Mouse (Mus musculus): ENCODE measurements around the gene Agrn. TPM values are rescaled to one million over a fixed set of nuclear protein-coding genes. Genes with fewer than 3 reads are reported as not detected.
A peak's percentile ranks its signal among the peaks of the same experiment; 100 is the strongest.
"Not testable (repeated sequence)": the region's sequence is repeated elsewhere in the genome, so short reads cannot be mapped to it uniquely, and the experiment has no call there.

The Agrn gene
- polyA plus RNA-seq, 1 experiment from 2014 or later: 155 TPM

- WGBS: 86% methylated on average over 7 of the region's 7 CpGs
- Histone ChIP-seq H3K4me2 (replicated peaks) (peak overlapping the region; percentile 77), H3K4me1 (peaks cover 86% of the 10 kb centered on the region), H3K27me3 (no peaks in the 10 kb centered on the region), H3K36me3 (peaks cover 38% of the 10 kb centered on the region), H3K9me3 (no peaks in the 10 kb centered on the region), H3K27ac (replicated peaks) (peak overlapping the region; percentile 94), H3K4me3 (peak overlapping the region; percentile 57), H3K9ac (replicated peaks) (peak overlapping the region; percentile 90)
- ATAC-seq (ENCODE audit: low FRiP score, low read depth): peak; percentile 16; the same call in 1 of the 2 replicates
Observed at GRCm38 (mm10) chr4:156184291-156184954, 12.9 kb downstream of the Agrn start.

- Histone ChIP-seq H3K4me1 (peaks cover 79% of the 10 kb centered on the region), H3K27me3 (no peaks in the 10 kb centered on the region), H3K27ac (replicated peaks) (no peak overlapping the region), H3K9ac (replicated peaks) (peak overlapping the region; percentile 37), H3K4me3 (peak overlapping the region; percentile 57), H3K36me3 (peaks cover 45% of the 10 kb centered on the region), H3K9me3 (no peaks in the 10 kb centered on the region), H3K4me2 (replicated peaks) (peak overlapping the region; percentile 77)
- ATAC-seq (ENCODE audit: low FRiP score, low read depth): no peak
- 86% methylated on average over 5 of the region's 5 CpGs for WGBS
Observed at GRCm38 (mm10) chr4:156183747-156184146, 13.5 kb downstream of the Agrn start.

DNA sequence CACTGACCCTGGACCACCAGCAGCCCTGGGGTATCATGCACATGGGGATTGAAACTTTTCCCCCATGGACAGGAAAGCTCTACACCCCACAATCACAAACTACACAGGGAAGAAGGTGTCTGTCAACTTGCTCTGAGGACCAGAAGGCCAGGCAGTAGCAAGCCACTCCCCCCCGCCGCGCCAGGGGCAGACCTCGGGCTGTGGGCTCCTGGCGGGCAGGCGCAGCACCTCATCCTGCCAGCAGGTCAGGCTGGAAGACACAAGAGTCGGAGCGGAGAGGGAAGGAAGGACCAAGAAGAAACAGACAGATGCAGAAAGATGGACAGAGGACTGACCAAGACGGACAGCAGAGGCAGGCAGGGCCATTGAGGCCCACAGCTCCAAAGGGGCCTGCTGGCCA, 19.7 kb downstream of the Agrn start:
- H3K36me3 ChIP-seq: peaks cover 87% of the 10 kb centered on the region
- no peak overlapping the region for H3K27ac ChIP-seq (replicated peaks)
- no peak overlapping the region for H3K4me3 ChIP-seq
- peaks cover 24% of the 10 kb centered on the region for H3K4me1 ChIP-seq
- H3K4me2 ChIP-seq (replicated peaks): no peak overlapping the region
- WGBS: 95% methylated on average over 9 of the region's 9 CpGs
- no peak overlapping the region for H3K9ac ChIP-seq (replicated peaks)
- H3K9me3 ChIP-seq: no peaks in the 10 kb centered on the region
- no peak for ATAC-seq (ENCODE audit: low FRiP score, low read depth)
- no peaks in the 10 kb centered on the region for H3K27me3 ChIP-seq

DNA sequence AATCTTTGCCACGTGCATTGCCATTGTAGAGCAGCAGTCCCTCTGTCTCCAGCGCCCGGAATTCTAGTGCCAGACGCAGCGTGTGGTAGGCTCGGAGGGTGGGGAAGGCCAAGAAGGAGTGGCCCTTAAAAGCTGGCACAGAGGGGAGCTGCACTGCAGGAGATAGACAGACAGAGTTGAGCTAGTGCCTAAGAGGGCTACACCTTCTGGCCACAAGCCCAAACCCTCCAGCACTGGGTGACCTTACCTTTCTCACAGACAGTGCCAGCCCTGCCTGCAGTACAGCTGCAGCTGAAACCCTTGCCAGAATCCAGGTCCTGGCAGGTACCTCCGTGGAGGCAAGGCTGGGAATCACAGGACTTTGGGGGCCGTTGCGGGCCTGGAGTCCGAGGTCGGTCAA, 25.5 kb downstream of the Agrn start:
- no peak for ATAC-seq (ENCODE audit: low FRiP score, low read depth)
- Histone ChIP-seq H3K4me2 (replicated peaks) (no peak overlapping the region), H3K4me3 (no peak overlapping the region), H3K27me3 (no peaks in the 10 kb centered on the region), H3K9me3 (no peaks in the 10 kb centered on the region), H3K27ac (replicated peaks) (no peak overlapping the region), H3K4me1 (no peaks in the 10 kb centered on the region), H3K36me3 (peaks cover 100% of the 10 kb centered on the region), H3K9ac (replicated peaks) (no peak overlapping the region)
- 98% methylated on average over 11 of the region's 11 CpGs for WGBS

GRCm38 (mm10) chr4:156169129-156169528, 28.2 kb downstream of the Agrn start:
- Histone ChIP-seq H3K9ac (replicated peaks) (no peak overlapping the region), H3K4me3 (no peak overlapping the region), H3K4me2 (replicated peaks) (no peak overlapping the region), H3K4me1 (no peaks in the 10 kb centered on the region), H3K27ac (replicated peaks) (no peak overlapping the region), H3K36me3 (peaks cover 100% of the 10 kb centered on the region), H3K27me3 (no peaks in the 10 kb centered on the region), H3K9me3 (no peaks in the 10 kb centered on the region)
- WGBS: 96% methylated on average over 10 of the region's 10 CpGs
- no peak for ATAC-seq (ENCODE audit: low FRiP score, low read depth)

DNA sequence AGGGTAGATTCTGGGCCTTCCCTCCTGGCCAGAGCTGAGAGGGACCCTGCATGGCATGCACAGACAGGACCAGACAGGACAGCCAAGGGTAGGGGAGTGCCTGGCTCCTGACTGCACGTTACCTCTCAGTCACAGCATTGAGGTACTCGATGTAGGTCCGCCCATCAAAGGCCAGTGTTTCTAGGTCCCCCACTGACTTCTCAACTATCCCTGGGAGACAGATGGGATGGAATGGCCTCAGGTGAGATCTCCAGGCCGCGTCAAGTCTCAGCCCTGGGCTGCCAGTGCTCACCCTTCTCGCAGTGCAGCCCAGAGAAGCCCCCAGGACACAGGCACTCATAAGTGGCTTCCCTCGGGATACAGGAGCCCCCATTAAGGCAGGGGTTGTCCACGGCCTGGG, 28.7 kb downstream of the Agrn start:
- WGBS: 91% methylated on average over 8 of the region's 8 CpGs
- no peaks in the 10 kb centered on the region for H3K4me1 ChIP-seq
- H3K27ac ChIP-seq (replicated peaks): no peak overlapping the region
- H3K9me3 ChIP-seq: no peaks in the 10 kb centered on the region
- no peak for ATAC-seq (ENCODE audit: low FRiP score, low read depth)
- H3K4me3 ChIP-seq: no peak overlapping the region
- no peak overlapping the region for H3K4me2 ChIP-seq (replicated peaks)
- peaks cover 100% of the 10 kb centered on the region for H3K36me3 ChIP-seq
- no peaks in the 10 kb centered on the region for H3K27me3 ChIP-seq
- no peak overlapping the region for H3K9ac ChIP-seq (replicated peaks)

GRCm38 (mm10) chr4:156166477-156166876, 30.8 kb downstream of the Agrn start:
- no peak overlapping the region for H3K4me3 ChIP-seq
- no peak overlapping the region for H3K27ac ChIP-seq (replicated peaks)
- H3K9ac ChIP-seq (replicated peaks): no peak overlapping the region
- no peak for ATAC-seq (ENCODE audit: low FRiP score, low read depth)
- no peaks in the 10 kb centered on the region for H3K4me1 ChIP-seq
- H3K4me2 ChIP-seq (replicated peaks): no peak overlapping the region
- H3K9me3 ChIP-seq: 0 out of 2 replicates have a peak, but pooled peaks cover 3% of the 10 kb centered on the region
- no peaks in the 10 kb centered on the region for H3K27me3 ChIP-seq
- peaks cover 97% of the 10 kb centered on the region for H3K36me3 ChIP-seq
- WGBS: 93% methylated on average over 9 of the region's 9 CpGs

DNA sequence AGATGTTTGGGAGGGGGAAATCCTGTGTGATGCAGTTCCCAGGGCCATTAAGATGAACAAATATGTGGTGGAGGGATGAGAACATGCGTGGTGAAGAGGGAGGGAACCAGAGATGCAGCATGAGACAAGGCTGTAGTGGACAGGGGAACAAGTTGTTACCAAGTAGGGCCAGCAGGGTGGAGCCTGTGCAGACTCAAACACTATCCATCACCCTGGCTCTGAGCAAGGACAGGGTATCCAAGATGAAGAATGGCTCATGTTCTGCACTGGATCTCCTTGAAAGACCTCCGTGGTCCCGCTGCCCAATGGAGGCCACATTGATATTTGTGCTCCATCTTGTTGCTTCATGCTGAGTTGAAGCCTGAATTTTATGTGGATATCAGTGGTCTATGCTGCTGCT, 42.5 kb downstream of the Agrn start:
- H3K9ac ChIP-seq (replicated peaks): no peak overlapping the region
- H3K27me3 ChIP-seq: no peaks in the 10 kb centered on the region
- peaks cover 16% of the 10 kb centered on the region for H3K9me3 ChIP-seq
- H3K36me3 ChIP-seq: no peaks in the 10 kb centered on the region
- H3K4me3 ChIP-seq: no peak overlapping the region
- H3K4me1 ChIP-seq: no peaks in the 10 kb centered on the region
- 96% methylated on average over 3 of the region's 3 CpGs for WGBS
- no peak overlapping the region for H3K27ac ChIP-seq (replicated peaks)
- ATAC-seq (ENCODE audit: low FRiP score, low read depth): no peak
- H3K4me2 ChIP-seq (replicated peaks): no peak overlapping the region

- H3K4me3 ChIP-seq; H3K36me3 ChIP-seq; H3K27ac ChIP-seq (replicated peaks); H3K4me1 ChIP-seq; H3K4me2 ChIP-seq (replicated peaks); ATAC-seq (ENCODE audit: low FRiP score, low read depth); H3K9ac ChIP-seq (replicated peaks); H3K9me3 ChIP-seq; H3K27me3 ChIP-seq: not testable (repeated sequence)
- WGBS: 93% methylated on average over 10 of the region's 10 CpGs
Observed at GRCm38 (mm10) chr4:156150887-156151286, 46.4 kb downstream of the Agrn start.

DNA sequence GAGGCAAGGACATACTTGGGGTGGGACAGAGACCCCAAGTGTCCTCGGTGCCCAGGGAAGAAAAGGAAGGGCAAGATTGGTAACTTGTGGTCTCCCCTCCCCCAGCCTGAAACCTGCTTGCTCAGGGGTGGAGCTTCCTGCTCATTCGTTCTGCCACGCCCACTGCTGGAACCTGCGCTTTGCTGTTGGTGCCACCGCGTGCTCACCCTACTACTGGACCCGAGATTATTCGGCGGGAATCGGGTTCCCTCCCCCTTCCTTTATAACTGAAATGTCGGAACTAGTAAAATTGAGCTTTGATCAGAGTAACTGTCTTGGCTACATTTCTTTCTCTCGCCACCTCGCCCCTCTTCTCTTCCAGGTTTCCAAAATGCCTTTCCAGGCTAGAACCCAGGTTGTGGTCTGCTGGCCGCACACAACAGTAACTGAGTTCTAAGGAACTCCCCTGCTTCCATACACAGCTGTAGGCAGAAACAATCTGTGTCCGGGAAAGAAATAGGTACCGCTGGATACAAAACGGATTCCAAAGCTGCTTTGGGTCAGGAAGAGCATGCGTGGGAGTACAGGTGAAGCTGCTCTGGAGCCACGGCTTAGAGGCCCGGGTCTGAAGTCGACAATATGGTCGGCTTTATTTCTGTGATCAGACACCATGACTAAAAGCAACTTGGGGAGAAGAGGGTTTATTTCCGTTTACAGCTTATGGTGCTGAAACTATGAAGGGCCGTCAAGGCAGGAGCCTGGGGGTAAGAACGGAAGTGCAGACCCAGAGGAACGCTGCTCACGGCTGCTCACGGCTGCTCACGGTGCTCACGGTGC, 60.8 kb downstream of the Agrn start:
- WGBS: 92% methylated on average over 30 of the region's 30 CpGs
- Histone ChIP-seq H3K27me3 (no peaks in the 10 kb centered on the region), H3K27ac (replicated peaks) (no peak overlapping the region), H3K9me3 (0 out of 2 replicates have a peak, but pooled peaks cover 2% of the 10 kb centered on the region), H3K4me3 (no peak overlapping the region), H3K9ac (replicated peaks) (no peak overlapping the region), H3K4me2 (replicated peaks) (no peak overlapping the region), H3K36me3 (no peaks in the 10 kb centered on the region), H3K4me1 (0 out of 2 replicates have a peak, but pooled peaks cover 4% of the 10 kb centered on the region)
- no peak for ATAC-seq (ENCODE audit: low FRiP score, low read depth)

DNA sequence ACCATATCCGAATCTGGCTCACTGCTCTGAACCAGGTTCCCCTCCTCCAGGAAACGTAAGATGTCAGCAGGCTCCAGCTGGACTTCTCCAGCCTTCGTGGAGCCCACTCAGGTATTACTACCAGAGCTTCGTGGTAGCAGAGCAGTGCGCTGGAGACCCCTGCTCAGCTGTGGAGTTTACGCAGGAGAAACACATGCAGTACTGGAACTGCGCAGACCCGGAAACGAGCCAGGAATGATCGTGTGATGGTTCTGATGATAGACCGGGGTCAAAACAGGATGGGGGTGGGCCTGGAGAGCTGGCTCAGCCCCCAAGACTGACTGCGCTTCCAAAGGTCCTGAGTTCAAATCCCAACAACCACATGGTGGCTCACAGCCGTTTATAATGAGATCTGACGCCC, 61.5 kb downstream of the Agrn start:
- H3K27me3 ChIP-seq: no peaks in the 10 kb centered on the region
- 0 out of 2 replicates have a peak, but pooled peaks cover 4% of the 10 kb centered on the region for H3K4me1 ChIP-seq
- no peak for ATAC-seq (ENCODE audit: low FRiP score, low read depth)
- no peak overlapping the region for H3K9ac ChIP-seq (replicated peaks)
- H3K4me3 ChIP-seq: no peak overlapping the region
- no peak overlapping the region for H3K27ac ChIP-seq (replicated peaks)
- H3K9me3 ChIP-seq: 0 out of 2 replicates have a peak, but pooled peaks cover 2% of the 10 kb centered on the region
- H3K36me3 ChIP-seq: no peaks in the 10 kb centered on the region
- WGBS: 95% methylated on average over 14 of the region's 14 CpGs
- no peak overlapping the region for H3K4me2 ChIP-seq (replicated peaks)

DNA sequence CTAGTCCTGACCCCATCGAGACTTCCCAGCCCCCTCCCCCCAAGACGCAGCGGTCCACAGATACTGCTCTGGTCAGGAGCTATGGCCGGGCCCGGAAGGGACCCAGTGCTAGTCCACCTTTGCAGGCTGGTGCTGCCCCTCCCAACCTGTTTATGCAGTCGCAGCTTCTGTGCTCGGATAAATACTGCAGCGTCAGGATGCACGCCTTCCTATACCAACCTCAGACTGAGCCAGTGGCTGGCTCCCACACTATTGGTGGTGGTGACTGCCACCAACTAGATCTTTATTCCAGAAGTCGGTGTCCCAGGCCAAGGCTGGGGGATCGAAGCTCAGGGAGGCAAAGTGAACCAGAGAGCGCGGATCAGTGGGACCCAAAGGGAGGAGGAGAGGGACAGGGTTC, 62.2 kb downstream of the Agrn start:
- Histone ChIP-seq H3K9ac (replicated peaks) (no peak overlapping the region), H3K27me3 (no peaks in the 10 kb centered on the region), H3K36me3 (no peaks in the 10 kb centered on the region), H3K9me3 (0 out of 2 replicates have a peak, but pooled peaks cover 2% of the 10 kb centered on the region), H3K27ac (replicated peaks) (no peak overlapping the region), H3K4me3 (no peak overlapping the region), H3K4me1 (0 out of 2 replicates have a peak, but pooled peaks cover 4% of the 10 kb centered on the region), H3K4me2 (replicated peaks) (no peak overlapping the region)
- ATAC-seq (ENCODE audit: low FRiP score, low read depth): no peak
- 92% methylated on average over 13 of the region's 13 CpGs for WGBS

All from midbrain, embryonic 12.5 days (tissue).